Mouse (Mus musculus): Measurements from ENCODE around the gene Ddx21.
A peak's percentile ranks its signal among the peaks of the same experiment; 100 is the strongest.

Gene Ddx21

GRCm38 (mm10) chr10:62568861-62569260, 33.2 kb downstream of the Ddx21 start:
- no peak for DNase-seq

- DNase-seq: peak in 1 of 2 experiments; percentile 14
Observed at GRCm38 (mm10) chr10:62557736-62558135, 44.3 kb downstream of the Ddx21 start.

- DNase-seq: no peak
Observed at GRCm38 (mm10) chr10:62556558-62556901, 45.6 kb downstream of the Ddx21 start.

- no peak for DNase-seq
Observed at GRCm38 (mm10) chr10:62555705-62556557, 46.1 kb downstream of the Ddx21 start.

GRCm38 (mm10) chr10:62553611-62554091, 48.4 kb downstream of the Ddx21 start:
- DNase-seq: no peak

GRCm38 (mm10) chr10:62550787-62551300, 51.2 kb downstream of the Ddx21 start:
- no peak for DNase-seq

GRCm38 (mm10) chr10:62549523-62550166, 52.4 kb downstream of the Ddx21 start:
- DNase-seq: peak; percentile 63 to 83

GRCm38 (mm10) chr10:62546441-62546840, 55.6 kb downstream of the Ddx21 start:
- peak; percentile 35 to 65 for DNase-seq

- no peak for DNase-seq
Observed at GRCm38 (mm10) chr10:62545759-62546158, 56.3 kb downstream of the Ddx21 start.

GRCm38 (mm10) chr10:62544316-62544715, 57.8 kb downstream of the Ddx21 start:
- DNase-seq: no peak

- peak in 1 of 2 experiments; percentile 48 for DNase-seq
Observed at GRCm38 (mm10) chr10:62543399-62543808, 58.7 kb downstream of the Ddx21 start.

- no peak for DNase-seq
Observed at GRCm38 (mm10) chr10:62542928-62543327, 59.2 kb downstream of the Ddx21 start.

- no peak for DNase-seq
Observed at GRCm38 (mm10) chr10:62542507-62542906, 59.6 kb downstream of the Ddx21 start.

- DNase-seq: no peak
Observed at GRCm38 (mm10) chr10:62541499-62541898, 60.6 kb downstream of the Ddx21 start.

GRCm38 (mm10) chr10:62540800-62541199, 61.3 kb downstream of the Ddx21 start:
- no peak for DNase-seq

- no peak for DNase-seq
Observed at GRCm38 (mm10) chr10:62534509-62534908, 67.6 kb downstream of the Ddx21 start.

GRCm38 (mm10) chr10:62532832-62533231, 69.2 kb downstream of the Ddx21 start:
- DNase-seq: no peak
